Mouse (Mus musculus): Measurements from ENCODE around the gene Hist1h4d. TPM values are rescaled to one million over a fixed set of nuclear protein-coding genes. Genes with fewer than 3 reads are reported as not detected.
"Not testable (repeated sequence)": the region's sequence is repeated elsewhere in the genome, so short reads cannot be mapped to it uniquely, and the experiment has no call there.

Hist1h4d gene
- total RNA-seq, 2 experiments from 2014 or later: 152 to 153 TPM

- DNase-seq (ENCODE audit: low spot score in 2 of 2): peak; percentile 90 to 95
Measured at GRCm38 (mm10) chr13:23551146-23551834, 30.1 kb upstream of the Hist1h4d start, which contains the start of gene Hist1h4f. TSS of gene Hist1h4f (minus strand) at chr13:23551648.

- no peak for DNase-seq (ENCODE audit: low spot score in 2 of 2)
Measured at GRCm38 (mm10) chr13:23551931-23552914, 29.2 kb upstream of the Hist1h4d start.

GRCm38 (mm10) chr13:23552962-23553361 lies 28.4 kb upstream of the Hist1h4d start, which contains the start of gene Hist1h1d:
TSS of gene Hist1h1d (plus strand) at chr13:23553262.
- no peak for DNase-seq (ENCODE audit: low spot score in 2 of 2)

GRCm38 (mm10) chr13:23554393-23554792 lies 27.0 kb upstream of the Hist1h4d start:
- DNase-seq (ENCODE audit: low spot score in 2 of 2): no peak

- DNase-seq (ENCODE audit: low spot score in 2 of 2): peak; percentile 73 to 90
Measured at GRCm38 (mm10) chr13:23554925-23555838, 26.2 kb upstream of the Hist1h4d start.

GRCm38 (mm10) chr13:23555839-23556416 lies 25.5 kb upstream of the Hist1h4d start:
- peak; percentile 73 to 90 for DNase-seq (ENCODE audit: low spot score in 2 of 2)

- DNase-seq (ENCODE audit: low spot score in 2 of 2): no peak
Measured at GRCm38 (mm10) chr13:23556906-23557305, 24.5 kb upstream of the Hist1h4d start.

- DNase-seq (ENCODE audit: low spot score in 2 of 2): not testable (repeated sequence)
Measured at GRCm38 (mm10) chr13:23560699-23561098, 20.7 kb upstream of the Hist1h4d start.

GRCm38 (mm10) chr13:23561531-23561882 lies 19.9 kb upstream of the Hist1h4d start:
- not testable (repeated sequence) for DNase-seq (ENCODE audit: low spot score in 2 of 2)

- DNase-seq (ENCODE audit: low spot score in 2 of 2): peak; percentile 92 to 97
Measured at GRCm38 (mm10) chr13:23561883-23562659, 19.3 kb upstream of the Hist1h4d start, which contains the start of gene Hist1h3e. TSS of gene Hist1h3e (minus strand) at chr13:23562369.

- peak in 1 of 2 experiments; percentile 66 for DNase-seq (ENCODE audit: low spot score in 2 of 2)
Measured at GRCm38 (mm10) chr13:23562699-23563462, 18.5 kb upstream of the Hist1h4d start.

- DNase-seq (ENCODE audit: low spot score in 2 of 2): no peak
Measured at GRCm38 (mm10) chr13:23564482-23564881, 16.9 kb upstream of the Hist1h4d start.

GRCm38 (mm10) chr13:23570261-23571021 lies 11.0 kb upstream of the Hist1h4d start:
- DNase-seq (ENCODE audit: low spot score in 2 of 2): not testable (repeated sequence)

- peak; percentile 78 to 88 for DNase-seq (ENCODE audit: low spot score in 2 of 2)
Measured at GRCm38 (mm10) chr13:23571022-23571503, 10.3 kb upstream of the Hist1h4d start, which contains the start of the genes Hist1h2ae and Hist1h2bg. TSS of gene Hist1h2ae (minus strand) at chr13:23571220. TSS of gene Hist1h2bg (plus strand) at chr13:23571396.

- DNase-seq (ENCODE audit: low spot score in 2 of 2): not testable (repeated sequence)
Measured at GRCm38 (mm10) chr13:23571504-23572217, 9.7 kb upstream of the Hist1h4d start.

GRCm38 (mm10) chr13:23572218-23573033 lies 9.0 kb upstream of the Hist1h4d start:
- no peak for DNase-seq (ENCODE audit: low spot score in 2 of 2)
